In genomic region chr12:104186041-104186581, GRCm38 (mm10) we compare ENCODE assay signal across 11 mouse cellular contexts. TPM values are rescaled to one million over a fixed set of nuclear protein-coding genes. Genes with fewer than 3 reads are reported as not detected.
DNase-seq lines count a peak whose midpoint lies in the region; ATAC-seq and TF ChIP-seq lines count a peak whose summit lies in the region.
"Had no signal": no experiment of that assay in that cellular context is flagged by ENCODE, and none has a peak within 500 bp of the region (broad histone marks: within the 10 kb centered on the region; RNA-seq: fewer than 3 reads in every experiment).

No protein-coding gene starts in this region.

- WGBS in liver, embryonic 11.5 days, result 76% methylated on average over 3 of the region's 3 CpGs
- WGBS in liver, embryonic 12.5 days (ENCODE audit: insufficient replicate concordance), result 71% methylated on average over 3 of the region's 3 CpGs

- TF ChIP-seq CTCF in bone marrow macrophage, adult 2 months (IDR thresholded peaks at IDR 0.05; ENCODE audit: low read depth, low read length), result no peak

- no peaks in the 10 kb centered on the region for H3K9me3 ChIP-seq in liver, embryonic 11.5 days (ENCODE audit: control insufficient read depth, low read length)
- H3K9me3 ChIP-seq in liver, embryonic 12.5 days (replicated peaks), result no peaks in the 10 kb centered on the region
- H3K9me3 ChIP-seq: limb, embryonic 10.5 days; midbrain, embryonic 13.5 days had no signal

- ATAC-seq in liver, embryonic 11.5 days (replicated peaks; ENCODE audit: low FRiP score), result 0 out of 2 replicates have a peak, but pooled peaks have one; percentile 23
- no peak for ATAC-seq in liver, embryonic 12.5 days
- ATAC-seq: midbrain, embryonic 13.5 days had no signal

- no peaks in the 10 kb centered on the region for H3K36me3 ChIP-seq in liver, embryonic 11.5 days (ENCODE audit: control insufficient read depth, insufficient read depth, low read length)
- no peaks in the 10 kb centered on the region for H3K36me3 ChIP-seq in liver, embryonic 12.5 days
- H3K36me3 ChIP-seq in myocyte (ENCODE audit: control insufficient read depth, insufficient read depth), result no peaks in the 10 kb centered on the region
- H3K36me3 ChIP-seq: limb, embryonic 10.5 days; midbrain, embryonic 13.5 days had no signal

- no peaks in the 10 kb centered on the region for H3K4me1 ChIP-seq in liver, embryonic 11.5 days (replicated peaks; ENCODE audit: control insufficient read depth, insufficient read depth, low read length)
- H3K4me1 ChIP-seq in liver, embryonic 12.5 days, result no peaks in the 10 kb centered on the region
- peaks cover 21% of the 10 kb centered on the region for H3K4me1 ChIP-seq in bone marrow macrophage, adult 2 months (ENCODE audit: control insufficient read depth, insufficient read depth, low read length)
- H3K4me1 ChIP-seq: limb, embryonic 10.5 days; midbrain, embryonic 13.5 days had no signal

- H3K4me3 ChIP-seq in liver, embryonic 11.5 days (ENCODE audit: low read depth, low read length), result no peak overlapping the region
- no peak overlapping the region for H3K4me3 ChIP-seq in liver, embryonic 12.5 days
- no peak overlapping the region for H3K4me3 ChIP-seq in bone marrow macrophage, adult 2 months (ENCODE audit: insufficient read depth, low read length)
- no peak overlapping the region for H3K4me3 ChIP-seq in myocyte
- H3K4me3 ChIP-seq: limb, embryonic 10.5 days; midbrain, embryonic 13.5 days had no signal

- no peak for DNase-seq in liver, embryonic 11.5 days (ENCODE audit: low spot score)
- peak; percentile 8 for DNase-seq in frontal cortex, postnatal 14 days (ENCODE audit: low spot score in 2 of 2)
- DNase-seq in natural killer cell, adult 2 months (ENCODE audit: low spot score in 2 of 2), result no peak
- DNase-seq in retina, postnatal 1 day, result no peak
- DNase-seq: cerebellum, adult 9-10 months; thymus, postnatal 4 days had no signal

- no peak overlapping the region for H3K27ac ChIP-seq in liver, embryonic 11.5 days (ENCODE audit: low read depth, low read length)
- H3K27ac ChIP-seq in liver, embryonic 12.5 days, result no peak overlapping the region
- peak overlapping the region; percentile 86 for H3K27ac ChIP-seq in bone marrow macrophage, adult 2 months (ENCODE audit: insufficient read depth, low read depth, low read length)
- H3K27ac ChIP-seq: limb, embryonic 10.5 days; midbrain, embryonic 13.5 days had no signal

- H3K79me2 ChIP-seq in myocyte (ENCODE audit: control insufficient read depth, insufficient read depth), result no peaks in the 10 kb centered on the region

- no peaks in the 10 kb centered on the region for H3K27me3 ChIP-seq in liver, embryonic 11.5 days (replicated peaks; ENCODE audit: control insufficient read depth, insufficient read depth, low read length)
- no peaks in the 10 kb centered on the region for H3K27me3 ChIP-seq in liver, embryonic 12.5 days (replicated peaks)
- no peaks in the 10 kb centered on the region for H3K27me3 ChIP-seq in myocyte (ENCODE audit: control insufficient read depth, insufficient read depth, insufficient read length)
- H3K27me3 ChIP-seq: midbrain, embryonic 13.5 days had no signal

- H3ac ChIP-seq in myocyte (ENCODE audit: control insufficient read depth, insufficient read length), result no peak overlapping the region

- no peak overlapping the region for H3K4me2 ChIP-seq in liver, embryonic 11.5 days
- no peak overlapping the region for H3K4me2 ChIP-seq in liver, embryonic 12.5 days
- H3K4me2 ChIP-seq in myocyte (ENCODE audit: low read depth), result no peak overlapping the region
- H3K4me2 ChIP-seq: midbrain, embryonic 13.5 days had no signal

- TF ChIP-seq POLR2A in bone marrow macrophage, adult 2 months (IDR thresholded peaks at IDR 0.05; ENCODE audit: borderline replicate concordance, low read depth, low read length), result no peak
- no peak for TF ChIP-seq POLR2A in myocyte (IDR thresholded peaks at IDR 0.05; ENCODE audit: insufficient read length, low read depth)

- no peak overlapping the region for H3K9ac ChIP-seq in liver, embryonic 11.5 days (ENCODE audit: low read depth, low read length)
- no peak overlapping the region for H3K9ac ChIP-seq in liver, embryonic 12.5 days
- H3K9ac ChIP-seq: midbrain, embryonic 13.5 days had no signal

TF ChIP-seq in myocyte, 11 proteins besides CTCF, POLR2A, EP300 and RAD21:
- TF ChIP-seq USF1 (IDR thresholded peaks at IDR 0.05; ENCODE audit: low read depth) (peak; percentile 77), E2F4 (IDR thresholded peaks at IDR 0.05; ENCODE audit: insufficient read depth) (no peak), CEBPB (IDR thresholded peaks at IDR 0.05; ENCODE audit: insufficient read depth, poor library complexity, severe bottlenecking) (no peak)

RNA-seq across cellular contexts. Expression of gene Serpina3f, which starts 28.2 kb away (rescaled TPM):
- polyA plus RNA-seq in liver, embryonic 11.5 days (2014; fragmentation: Nextera tagmentation; extraction: Ambion mirVana), result 0.08 and 0.39 TPM in 2 replicates
- 0.06 and 0.20 TPM in 2 replicates for polyA plus RNA-seq in liver, embryonic 12.5 days (2016; fragmentation: Nextera tagmentation; extraction: Ambion mirVana)
- not detected in 2 replicates for polyA plus RNA-seq in bone marrow macrophage, adult 2 months (2012; ENCODE audit: insufficient read depth, insufficient read length, missing spikeins)
- not detected for polyA plus RNA-seq in myocyte (2012; fragmentation: generic; extraction: Trizol)
- polyA plus RNA-seq: limb, embryonic 10.5 days had no signal

RNA-seq across cellular contexts. Expression of gene Serpina3c, which starts 32.4 kb away (rescaled TPM):
- polyA plus RNA-seq in liver, embryonic 11.5 days (2014; fragmentation: Nextera tagmentation; extraction: Ambion mirVana), result not detected in 2 replicates
- not detected in 2 replicates for polyA plus RNA-seq in liver, embryonic 12.5 days (2016; fragmentation: Nextera tagmentation; extraction: Ambion mirVana)
- not detected in 2 replicates for polyA plus RNA-seq in bone marrow macrophage, adult 2 months (2012; ENCODE audit: insufficient read depth, insufficient read length, missing spikeins)
- not detected for polyA plus RNA-seq in myocyte (2012; fragmentation: generic; extraction: Trizol)
- polyA plus RNA-seq: limb, embryonic 10.5 days; midbrain, embryonic 13.5 days had no signal

RNA-seq across cellular contexts. Expression of gene Serpina3g, which starts 49.9 kb away (rescaled TPM):
- 1.2 and 2.6 TPM in 2 replicates for polyA plus RNA-seq in liver, embryonic 11.5 days (2014; fragmentation: Nextera tagmentation; extraction: Ambion mirVana)
- 1.3 and 1.9 TPM in 2 replicates for polyA plus RNA-seq in liver, embryonic 12.5 days (2016; fragmentation: Nextera tagmentation; extraction: Ambion mirVana)
- 0.66 and 0.75 TPM in 2 replicates for polyA plus RNA-seq in bone marrow macrophage, adult 2 months (2012; ENCODE audit: insufficient read depth, insufficient read length, missing spikeins)
- polyA plus RNA-seq in myocyte (2012; fragmentation: generic; extraction: Trizol), result 0.05 TPM

RNA-seq across cellular contexts. Expression of gene Serpina3b, which starts 58.3 kb away (rescaled TPM):
- polyA plus RNA-seq in liver, embryonic 11.5 days (2014; fragmentation: Nextera tagmentation; extraction: Ambion mirVana), result 0.12 and 0.19 TPM in 2 replicates
- polyA plus RNA-seq in liver, embryonic 12.5 days (2016; fragmentation: Nextera tagmentation; extraction: Ambion mirVana), result 0.10 TPM in 1 of 2 replicates, not detected in the other
- polyA plus RNA-seq in bone marrow macrophage, adult 2 months (2012; ENCODE audit: insufficient read depth, insufficient read length, missing spikeins), result not detected in 2 replicates
- polyA plus RNA-seq in myocyte (2012; fragmentation: generic; extraction: Trizol), result not detected
- polyA plus RNA-seq: limb, embryonic 10.5 days; midbrain, embryonic 13.5 days had no signal

Comparison
In these comparisons a context has a peak if more than half of its experiments do, and no peak if none do; other contexts are left out.
1. DNase-seq: peak in frontal cortex, postnatal 14 days (2 of 2); none in liver, embryonic 11.5 days (single experiment), natural killer cell, adult 2 months (0 of 2) and retina, postnatal 1 day (single experiment).